Mouse (Mus musculus) right cerebral cortex, adult 2 months (tissue): ENCODE measurements at regions not wholly inside any gene's neighbourhood (a gene's known extent, or its start where the extent isn't known, plus 50 kb on each side); places are given as distances from the start of the nearest gene placed in this dataset.
A peak's percentile ranks its signal among the peaks of the same experiment; 100 is the strongest.

Experiments used
- DNase-seq, 2 experiments: peaks; one replicate each; pipeline ENCODE4 v3.0.0; 2021 to 2022; ENCODE audit warnings: low spot score in 2 of 2

- no peak for DNase-seq
Observed at GRCm38 (mm10) chr8:76038526-76038925, 590.0 kb downstream of the Iqcm start.

- DNase-seq = peak; percentile 5 to 10
Observed at GRCm38 (mm10) chr8:76052003-76052402, 603.5 kb downstream of the Iqcm start.

DNA sequence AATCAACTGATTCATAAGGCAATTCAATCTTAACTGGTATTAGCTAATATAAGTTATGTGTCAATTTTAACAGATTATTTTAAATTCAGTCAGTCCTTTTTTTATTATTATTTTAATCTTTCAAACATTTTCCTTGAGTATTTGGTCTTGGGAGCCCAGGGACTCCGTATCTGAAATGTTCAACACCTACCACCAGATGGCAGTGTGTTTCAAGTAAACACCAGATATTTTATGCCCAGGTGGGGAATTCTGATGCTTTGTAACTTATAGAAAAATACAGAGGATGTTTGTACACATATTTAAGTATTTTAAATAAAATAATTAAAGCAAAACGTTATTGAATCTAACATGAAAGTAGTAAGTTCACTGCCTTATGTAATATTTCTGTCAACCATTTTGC is 619.2 kb downstream of the Iqcm start:
- peak in 1 of 2 experiments; percentile 25 for DNase-seq

DNA sequence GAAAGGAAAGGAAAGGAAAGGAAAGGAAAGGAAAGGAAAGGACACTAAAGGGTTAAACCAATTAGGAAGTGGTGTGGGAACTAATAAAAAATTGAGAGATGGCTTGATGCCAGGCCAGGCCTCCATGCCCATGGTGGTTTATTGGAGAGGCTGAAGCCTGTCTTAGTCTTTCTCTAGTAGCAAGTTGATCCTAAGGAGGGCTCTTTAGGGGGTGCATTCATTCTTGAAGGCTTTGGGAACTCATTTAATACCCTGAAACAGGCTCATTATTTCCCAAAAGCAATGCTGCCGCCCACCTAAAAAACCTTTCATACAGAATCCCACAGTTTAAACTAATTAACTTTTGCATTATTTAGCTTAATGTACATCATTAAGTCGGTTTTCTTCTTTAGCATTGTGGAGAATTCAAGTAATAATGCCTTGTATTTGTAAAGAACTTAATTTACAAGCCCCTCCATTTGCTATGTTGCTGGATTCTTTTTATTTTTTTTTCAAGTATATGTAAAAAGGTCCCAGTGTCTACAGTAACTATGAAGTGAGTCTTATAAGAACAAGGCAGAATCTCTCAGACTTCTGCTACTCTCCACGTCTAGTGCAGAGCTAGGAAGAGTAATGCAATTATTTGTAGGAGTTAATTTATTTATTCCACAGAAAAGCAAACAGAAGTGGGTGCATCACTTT is 624.3 kb downstream of the Iqcm start:
- DNase-seq = no peak

DNA sequence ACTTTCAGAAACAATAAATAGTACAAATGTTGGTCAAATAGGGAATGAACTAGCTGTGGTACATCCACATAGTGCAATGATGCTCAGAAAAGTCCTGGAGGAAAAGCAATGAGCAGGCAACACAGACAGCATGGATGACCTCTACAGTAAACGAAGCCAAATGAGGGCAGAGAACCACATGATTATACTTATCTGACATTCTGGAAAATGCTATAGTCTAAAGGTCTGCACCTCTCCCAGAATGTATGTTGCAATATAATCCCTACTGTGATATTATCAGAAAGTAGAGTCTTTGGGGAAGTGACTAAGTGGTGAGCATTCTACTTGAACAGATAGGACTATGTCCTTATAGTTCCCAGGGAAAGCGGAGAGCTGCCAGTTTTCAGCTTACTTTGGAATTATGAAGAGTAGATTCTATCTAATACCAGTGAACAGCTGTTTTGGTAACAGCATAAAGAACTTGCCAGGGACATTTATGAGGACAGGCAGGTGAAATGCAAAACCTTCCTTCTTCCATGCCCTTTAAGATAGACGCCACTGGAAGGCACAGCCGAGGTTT is 672.2 kb downstream of the Iqcm start:
- no peak for DNase-seq

- no peak for DNase-seq
Observed at GRCm38 (mm10) chr8:76127486-76127885, 679.0 kb downstream of the Iqcm start.

- DNase-seq = no peak
Observed at GRCm38 (mm10) chr8:76137219-76137618, 688.7 kb downstream of the Iqcm start.

DNA sequence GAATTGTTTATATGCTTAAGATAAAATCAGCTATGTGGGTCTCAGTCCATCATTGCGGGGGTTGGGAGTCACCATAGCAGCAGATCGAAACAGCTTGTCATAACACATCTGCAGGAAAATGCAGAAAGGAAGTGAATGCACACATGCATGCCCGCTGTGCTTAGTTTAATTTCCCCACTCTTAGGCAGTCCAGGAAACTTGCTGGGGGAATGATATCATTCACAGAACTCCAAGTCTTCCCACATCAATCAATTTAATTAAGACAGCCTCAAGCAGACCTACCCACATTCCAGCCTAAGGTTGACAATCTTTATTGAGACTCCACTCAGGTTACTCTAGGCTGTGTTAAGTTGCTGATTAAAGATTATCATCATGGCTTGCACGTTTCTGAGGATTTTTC is 700.2 kb downstream of the Iqcm start:
- no peak for DNase-seq

DNA sequence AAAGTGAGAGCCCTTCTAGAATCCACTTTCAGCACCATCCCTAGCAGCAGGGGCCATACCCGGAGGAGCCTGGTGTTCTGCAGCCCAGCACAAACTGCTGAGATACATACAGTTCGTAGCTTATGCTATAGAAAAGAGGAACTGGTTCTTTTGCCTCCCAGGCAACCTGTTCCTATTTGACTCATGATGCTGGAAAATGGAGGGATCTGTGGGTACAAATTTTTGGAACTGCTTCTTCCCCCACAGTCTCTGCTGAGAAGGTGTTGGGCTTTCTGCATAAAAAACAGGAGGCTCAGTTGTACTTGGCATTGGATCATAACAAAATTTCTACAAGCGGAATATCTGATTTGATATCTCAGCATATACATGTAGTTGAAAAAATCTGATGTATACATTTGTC is 716.7 kb upstream of the Nr3c2 start:
- no peak for DNase-seq

DNA sequence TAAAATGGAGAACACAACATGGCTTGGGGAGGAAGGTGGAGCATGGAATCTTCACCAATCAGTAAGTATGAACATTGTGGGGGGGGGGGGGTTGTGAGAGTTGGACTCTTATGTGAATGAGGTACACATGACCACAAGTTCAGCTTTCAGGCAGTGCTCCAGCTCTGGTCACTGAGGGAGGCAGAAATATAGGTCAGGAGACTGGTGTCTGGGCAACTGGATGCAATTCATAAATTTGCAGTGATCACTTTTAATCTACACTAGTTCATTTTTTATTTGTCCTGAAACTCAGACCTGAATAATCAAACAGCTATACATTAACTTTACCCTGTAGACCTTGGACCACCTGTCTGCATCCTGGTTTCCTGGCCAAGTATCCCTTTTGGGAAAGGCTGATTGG is 715.4 kb upstream of the Nr3c2 start:
- no peak for DNase-seq

DNA sequence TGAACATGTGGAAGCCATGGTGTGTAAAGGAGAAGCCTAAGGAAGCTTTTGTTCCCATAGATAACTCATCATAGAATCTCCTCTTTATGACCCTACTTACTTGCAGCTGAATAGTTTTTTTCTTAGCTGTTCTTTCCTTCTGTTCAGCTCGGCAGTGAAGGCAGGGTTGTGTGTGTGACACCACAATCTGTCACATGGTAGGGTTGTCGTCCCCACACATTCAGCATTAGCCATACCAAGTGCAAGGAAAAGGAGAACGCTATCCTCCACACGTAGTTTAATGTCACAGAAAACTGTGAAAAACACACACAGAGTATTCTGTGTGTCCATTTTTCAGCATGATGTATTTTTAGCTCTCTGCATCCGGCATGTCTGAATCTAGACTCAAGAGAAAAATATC is 711.9 kb upstream of the Nr3c2 start:
- DNase-seq = no peak

DNA sequence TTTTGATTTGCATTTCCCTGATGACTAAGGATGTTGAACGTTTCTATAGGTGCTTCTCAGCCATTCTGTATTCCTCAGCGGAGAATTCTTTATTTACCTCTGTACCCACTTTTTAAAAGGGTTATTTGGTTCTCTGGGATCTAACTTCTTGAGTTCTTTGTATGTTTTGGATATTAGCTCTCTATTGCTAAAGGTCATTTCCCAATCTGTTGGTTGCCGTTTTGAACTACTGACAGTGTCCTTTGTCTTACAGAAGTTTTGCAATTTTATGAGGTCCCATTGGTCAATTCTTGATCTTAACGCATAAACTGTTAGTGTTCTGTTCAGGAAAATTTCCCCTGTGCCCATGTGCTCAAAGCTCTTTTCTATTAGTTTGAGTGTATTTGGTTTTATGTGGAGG is 687.4 kb upstream of the Nr3c2 start:
- no peak for DNase-seq

DNA sequence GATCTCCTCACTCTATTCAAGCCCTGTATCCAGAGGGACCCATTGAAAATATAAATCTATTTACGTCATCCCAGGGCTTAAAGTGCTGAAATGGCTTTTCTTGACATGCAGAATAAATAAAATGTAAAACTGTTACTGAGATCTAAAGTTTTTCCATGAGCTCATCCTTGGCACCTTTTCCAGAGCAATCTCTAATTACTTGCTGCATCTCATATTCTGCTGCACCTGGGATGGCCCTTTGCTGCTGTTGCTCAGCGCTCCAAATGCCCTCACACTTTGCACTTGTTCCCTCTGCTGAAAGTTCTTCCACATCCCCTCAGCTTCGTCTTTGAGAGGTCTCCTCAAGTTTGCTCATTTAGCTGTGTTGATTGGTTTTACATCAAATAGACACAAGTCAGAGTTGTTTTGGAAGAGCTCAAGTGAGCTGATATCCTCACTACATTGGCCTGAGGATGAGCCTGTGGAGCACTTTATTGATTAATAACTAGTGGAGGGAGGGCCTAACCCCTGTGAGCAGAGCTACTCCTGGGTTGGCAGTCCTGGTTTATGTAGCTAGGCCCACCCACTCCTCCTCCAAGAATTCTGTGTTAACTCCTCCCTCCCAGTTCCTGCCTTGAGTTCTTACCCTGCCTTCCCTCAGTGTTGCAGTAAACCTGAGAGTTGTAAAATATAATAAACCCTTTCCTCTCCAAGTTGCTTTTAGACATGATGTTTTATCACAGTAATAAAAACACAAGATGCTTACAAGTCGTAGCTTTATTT is 681.2 kb upstream of the Nr3c2 start:
- no peak for DNase-seq

GRCm38 (mm10) chr8:76230847-76231246 is 668.4 kb upstream of the Nr3c2 start:
- DNase-seq = no peak

- DNase-seq = no peak
Observed at GRCm38 (mm10) chr8:76249194-76249593, 650.0 kb upstream of the Nr3c2 start.

DNA sequence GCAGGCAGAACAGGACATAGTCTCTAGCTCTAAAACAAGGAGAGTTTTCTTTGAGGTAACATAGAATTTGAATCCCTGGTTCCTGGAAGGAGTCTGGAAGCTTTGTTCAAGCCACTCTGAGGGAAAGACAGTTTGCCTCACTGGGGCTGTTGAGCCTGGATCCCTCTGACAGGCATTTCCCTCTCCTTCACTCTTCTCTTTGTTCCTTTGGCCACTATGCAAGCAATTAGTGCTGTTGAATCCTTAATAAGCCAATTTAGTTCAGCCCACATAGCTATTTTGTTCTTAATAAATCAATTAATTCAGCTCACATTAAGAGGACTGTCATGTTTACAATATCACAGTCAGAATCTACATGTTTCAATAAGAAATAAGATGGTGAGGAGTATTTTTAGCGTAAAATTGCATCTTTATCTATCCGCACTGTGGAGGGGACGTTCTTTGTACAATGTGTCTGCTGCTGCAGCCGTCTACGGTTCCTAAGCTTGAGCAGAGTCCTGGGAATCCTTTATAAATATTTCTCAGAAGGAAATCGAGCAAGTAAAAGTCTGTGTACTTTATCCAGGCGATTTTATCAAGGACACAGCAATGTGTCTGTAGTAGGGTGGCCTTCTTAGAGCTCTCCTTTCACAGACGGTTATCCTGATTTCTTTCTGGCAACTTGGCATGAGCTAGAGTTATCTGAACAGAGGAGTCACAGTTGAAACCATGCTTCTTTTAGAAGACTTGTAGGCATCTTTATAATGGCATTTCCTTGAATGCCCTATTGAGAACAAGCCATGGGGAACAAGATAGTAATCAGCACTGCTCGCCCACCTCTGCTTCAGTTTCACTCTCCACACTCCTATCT is 646.9 kb upstream of the Nr3c2 start:
- no peak for DNase-seq
